Mouse (Mus musculus): ENCODE measurements around the gene Aldh2. TPM values are rescaled to one million over a fixed set of nuclear protein-coding genes. Genes with fewer than 3 reads are reported as not detected.

The Aldh2 gene
- polyA plus RNA-seq, 1 experiment from 2014 or later = 53.3 TPM

DNA sequence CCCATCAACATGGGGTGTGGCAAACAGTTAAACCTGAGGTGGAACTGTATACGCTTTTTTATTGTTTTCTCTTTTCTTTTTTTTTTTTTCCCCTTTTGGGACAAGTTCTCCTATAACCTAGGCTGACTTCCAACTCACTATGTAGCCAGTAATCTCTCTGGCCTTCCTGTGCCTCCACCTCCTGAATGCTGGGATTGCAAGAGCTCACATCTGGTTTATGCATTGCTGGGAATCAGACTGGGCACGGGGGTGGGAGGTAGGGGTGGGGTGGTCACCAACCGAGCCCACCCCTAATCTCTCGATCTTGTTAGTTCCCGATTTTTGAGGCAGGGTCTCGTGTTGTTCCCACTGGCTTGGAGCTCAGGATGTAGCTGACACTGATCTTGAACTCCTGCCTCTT lies 3.7 kb downstream of the Aldh2 start:
- no peak for DNase-seq (ENCODE audit: low spot score, missing footprints)
- 83% methylated on average over 6 of the region's 6 CpGs for WGBS
- Histone ChIP-seq H3K27me3 (ENCODE audit: control insufficient read depth, insufficient read depth, low read length) (no peaks in the 10 kb centered on the region), H3K4me1 (ENCODE audit: control insufficient read depth, insufficient read depth, low read length) (peaks cover 10% of the 10 kb centered on the region; the same call in 1 of the 2 replicates), H3K9me3 (ENCODE audit: control insufficient read depth, low read length) (no peaks in the 10 kb centered on the region), H3K4me2 (no peak overlapping the region), H3K27ac (ENCODE audit: low read depth, low read length) (no peak overlapping the region), H3K9ac (ENCODE audit: low read length) (no peak overlapping the region), H3K4me3 (ENCODE audit: low read depth, low read length) (no peak overlapping the region), H3K36me3 (ENCODE audit: control insufficient read depth, insufficient read depth, low read length) (no peaks in the 10 kb centered on the region)
- ATAC-seq (ENCODE audit: low FRiP score) = no peak

DNA sequence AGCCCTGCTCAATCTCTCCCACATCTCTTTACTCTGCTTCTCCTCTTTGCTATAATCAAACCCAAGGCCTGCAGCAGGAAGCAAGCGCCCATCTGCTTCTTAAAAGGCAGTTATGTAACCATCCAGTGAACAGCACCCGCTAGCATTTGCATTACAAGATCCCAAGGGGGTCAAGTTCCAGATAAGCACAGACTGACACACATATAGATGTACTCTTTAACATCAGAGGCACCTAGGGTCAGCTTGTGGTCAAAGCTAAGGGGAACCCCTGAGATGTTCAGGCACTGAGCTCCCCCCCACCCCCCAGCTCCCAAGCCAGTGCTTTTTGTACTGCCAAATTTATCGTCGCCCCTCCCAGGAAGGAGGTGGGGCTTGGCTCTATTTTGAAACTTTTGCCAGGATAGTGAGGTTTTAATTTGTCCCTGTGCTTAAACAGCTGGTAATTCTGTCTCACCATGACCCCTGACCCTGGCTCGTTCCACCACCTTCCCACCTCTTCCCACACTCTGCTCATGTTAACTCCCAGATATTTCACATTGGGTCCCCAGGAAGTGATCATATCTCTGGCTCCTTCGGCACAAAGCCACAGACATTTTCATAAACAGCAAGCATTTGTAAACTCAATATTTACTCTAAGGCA lies 7.1 kb downstream of the Aldh2 start:
- no peaks in the 10 kb centered on the region for H3K9me3 ChIP-seq (ENCODE audit: control insufficient read depth, low read length)
- no peaks in the 10 kb centered on the region for H3K36me3 ChIP-seq (ENCODE audit: control insufficient read depth, insufficient read depth, low read length)
- DNase-seq (ENCODE audit: low spot score, missing footprints) = peak; percentile 53
- ATAC-seq (ENCODE audit: low FRiP score) = no peak
- no peaks in the 10 kb centered on the region for H3K4me1 ChIP-seq (ENCODE audit: control insufficient read depth, insufficient read depth, low read length)
- WGBS = 79% methylated on average over 6 of the region's 6 CpGs
- no peak overlapping the region for H3K4me3 ChIP-seq (ENCODE audit: low read depth, low read length)
- H3K4me2 ChIP-seq = no peak overlapping the region
- no peak overlapping the region for H3K27ac ChIP-seq (ENCODE audit: low read depth, low read length)
- H3K9ac ChIP-seq (ENCODE audit: low read length) = no peak overlapping the region
- no peaks in the 10 kb centered on the region for H3K27me3 ChIP-seq (ENCODE audit: control insufficient read depth, insufficient read depth, low read length)

DNA sequence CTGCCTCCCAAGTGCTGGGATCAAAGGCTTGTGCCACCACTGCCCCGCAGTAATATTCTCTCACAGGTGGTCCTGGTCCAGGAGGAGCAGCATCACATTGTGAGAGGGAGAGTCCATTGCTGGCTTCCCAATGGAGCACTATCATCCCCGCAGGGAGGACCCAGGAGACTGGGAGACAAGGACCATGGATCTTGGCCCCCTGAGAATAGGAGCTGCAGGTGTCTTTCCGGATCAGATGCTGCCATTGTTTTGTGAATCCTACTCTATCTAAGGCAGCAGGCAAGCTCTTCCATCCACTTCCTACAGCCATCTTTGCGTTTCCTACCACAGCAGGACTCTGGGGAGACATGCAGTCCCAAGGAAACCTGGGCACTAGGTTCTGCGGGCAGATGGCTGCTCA lies 7.9 kb downstream of the Aldh2 start:
- no peaks in the 10 kb centered on the region for H3K4me1 ChIP-seq (ENCODE audit: control insufficient read depth, insufficient read depth, low read length)
- WGBS = 81% methylated on average over 5 of the region's 5 CpGs
- DNase-seq (ENCODE audit: low spot score, missing footprints) = no peak
- no peaks in the 10 kb centered on the region for H3K27me3 ChIP-seq (ENCODE audit: control insufficient read depth, insufficient read depth, low read length)
- no peaks in the 10 kb centered on the region for H3K9me3 ChIP-seq (ENCODE audit: control insufficient read depth, low read length)
- H3K4me2 ChIP-seq = no peak overlapping the region
- no peak for ATAC-seq (ENCODE audit: low FRiP score)
- H3K4me3 ChIP-seq (ENCODE audit: low read depth, low read length) = no peak overlapping the region
- no peak overlapping the region for H3K27ac ChIP-seq (ENCODE audit: low read depth, low read length)
- H3K9ac ChIP-seq (ENCODE audit: low read length) = no peak overlapping the region
- H3K36me3 ChIP-seq (ENCODE audit: control insufficient read depth, insufficient read depth, low read length) = no peaks in the 10 kb centered on the region

DNA sequence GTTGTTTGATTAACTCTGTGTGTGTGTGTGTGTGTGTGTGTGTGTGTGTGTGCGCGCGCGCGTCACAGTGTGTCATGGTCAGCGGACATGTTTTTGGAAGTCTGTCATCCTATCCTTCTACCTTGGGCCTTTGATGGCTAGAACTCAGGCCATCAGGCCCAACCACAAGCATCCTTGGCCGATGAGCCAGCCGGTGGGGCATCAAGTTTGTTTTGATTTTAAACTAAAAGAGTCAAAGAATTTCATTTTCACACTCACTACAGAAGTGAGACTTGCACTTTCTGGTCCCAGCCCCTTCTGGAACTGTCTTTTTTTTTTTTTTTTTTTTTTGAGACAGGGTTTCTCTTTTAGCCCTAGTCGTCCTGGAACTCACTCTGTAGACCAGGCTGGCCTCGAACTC lies 8.6 kb downstream of the Aldh2 start:
- Histone ChIP-seq H3K9ac (ENCODE audit: low read length) (no peak overlapping the region), H3K4me2 (no peak overlapping the region), H3K36me3 (ENCODE audit: control insufficient read depth, insufficient read depth, low read length) (no peaks in the 10 kb centered on the region), H3K27ac (ENCODE audit: low read depth, low read length) (no peak overlapping the region), H3K27me3 (ENCODE audit: control insufficient read depth, insufficient read depth, low read length) (no peaks in the 10 kb centered on the region), H3K4me1 (ENCODE audit: control insufficient read depth, insufficient read depth, low read length) (no peaks in the 10 kb centered on the region), H3K4me3 (ENCODE audit: low read depth, low read length) (no peak overlapping the region), H3K9me3 (ENCODE audit: control insufficient read depth, low read length) (no peaks in the 10 kb centered on the region)
- ATAC-seq (ENCODE audit: low FRiP score) (no peak), DNase-seq (ENCODE audit: low spot score, missing footprints) (no peak)
- WGBS = 94% methylated on average over 10 of the region's 10 CpGs

DNA sequence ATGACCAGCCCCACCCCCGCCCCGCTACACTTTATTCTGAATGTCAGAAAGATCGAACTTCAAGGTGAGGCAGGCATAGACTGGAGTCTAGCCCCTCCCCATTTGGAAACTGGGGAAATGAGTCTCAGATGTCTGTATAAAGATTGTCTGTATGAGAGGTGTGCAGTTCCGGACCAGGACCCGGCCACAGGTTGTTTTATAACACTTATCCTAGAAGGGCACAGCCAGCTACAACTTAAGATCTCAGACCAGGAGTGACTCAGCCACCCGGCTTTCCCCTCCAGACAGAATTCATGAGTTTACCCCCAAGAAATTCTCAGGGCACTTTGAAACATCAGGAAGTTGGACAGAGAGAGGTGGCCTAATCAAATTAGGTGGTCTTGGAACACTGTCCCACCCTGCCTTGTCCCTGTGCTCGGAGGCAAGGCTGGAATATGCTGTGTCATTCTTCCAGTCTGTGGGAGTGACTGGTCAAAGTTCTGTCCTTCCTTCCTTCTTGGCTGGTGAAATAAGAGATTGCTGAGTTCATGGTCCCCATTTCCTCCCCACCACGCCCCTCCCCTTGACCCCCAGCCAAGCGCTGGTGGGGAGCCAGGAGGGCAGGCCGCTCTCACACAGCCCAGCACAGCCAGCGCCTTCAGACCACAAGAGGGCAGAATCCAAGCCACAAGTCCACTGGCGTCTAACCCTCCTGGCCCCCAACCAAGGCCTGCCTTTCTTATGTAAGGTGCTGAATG lies 9.7 kb downstream of the Aldh2 start:
- no peaks in the 10 kb centered on the region for H3K4me1 ChIP-seq (ENCODE audit: control insufficient read depth, insufficient read depth, low read length)
- no peaks in the 10 kb centered on the region for H3K27me3 ChIP-seq (ENCODE audit: control insufficient read depth, insufficient read depth, low read length)
- no peak overlapping the region for H3K27ac ChIP-seq (ENCODE audit: low read depth, low read length)
- ATAC-seq (ENCODE audit: low FRiP score) (no peak), DNase-seq (ENCODE audit: low spot score, missing footprints) (no peak)
- H3K4me2 ChIP-seq = no peak overlapping the region
- H3K4me3 ChIP-seq (ENCODE audit: low read depth, low read length) = no peak overlapping the region
- H3K36me3 ChIP-seq (ENCODE audit: control insufficient read depth, insufficient read depth, low read length) = no peaks in the 10 kb centered on the region
- no peak overlapping the region for H3K9ac ChIP-seq (ENCODE audit: low read length)
- H3K9me3 ChIP-seq (ENCODE audit: control insufficient read depth, low read length) = no peaks in the 10 kb centered on the region
- WGBS = 59% methylated on average over 12 of the region's 12 CpGs

DNA sequence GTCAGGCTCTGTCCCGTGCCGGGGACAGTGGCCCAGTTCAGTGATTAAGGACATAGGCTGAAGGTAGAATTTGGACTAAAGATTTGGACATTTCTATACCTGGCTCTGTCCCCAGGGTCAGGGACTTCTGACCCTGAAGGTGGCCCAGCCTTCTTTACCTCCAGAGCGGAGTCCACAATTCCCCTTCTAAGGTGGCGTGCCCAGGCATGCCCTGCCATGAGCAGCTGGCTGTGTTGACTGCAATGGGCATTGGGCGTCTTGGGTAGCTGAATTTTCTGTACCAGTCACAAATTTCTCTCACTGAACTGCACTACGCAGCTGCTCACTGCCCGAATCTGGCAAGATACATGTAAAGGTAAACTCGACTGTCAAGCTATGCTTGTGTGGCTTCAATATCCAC lies 11.7 kb downstream of the Aldh2 start:
- Histone ChIP-seq H3K27ac (ENCODE audit: low read depth, low read length) (no peak overlapping the region), H3K9me3 (ENCODE audit: control insufficient read depth, low read length) (no peaks in the 10 kb centered on the region), H3K9ac (ENCODE audit: low read length) (no peak overlapping the region), H3K4me3 (ENCODE audit: low read depth, low read length) (no peak overlapping the region), H3K4me1 (ENCODE audit: control insufficient read depth, insufficient read depth, low read length) (no peaks in the 10 kb centered on the region), H3K36me3 (ENCODE audit: control insufficient read depth, insufficient read depth, low read length) (no peaks in the 10 kb centered on the region), H3K27me3 (ENCODE audit: control insufficient read depth, insufficient read depth, low read length) (no peaks in the 10 kb centered on the region), H3K4me2 (no peak overlapping the region)
- 88% methylated on average over 8 of the region's 8 CpGs for WGBS
- no peak for ATAC-seq (ENCODE audit: low FRiP score)
- no peak for DNase-seq (ENCODE audit: low spot score, missing footprints)

DNA sequence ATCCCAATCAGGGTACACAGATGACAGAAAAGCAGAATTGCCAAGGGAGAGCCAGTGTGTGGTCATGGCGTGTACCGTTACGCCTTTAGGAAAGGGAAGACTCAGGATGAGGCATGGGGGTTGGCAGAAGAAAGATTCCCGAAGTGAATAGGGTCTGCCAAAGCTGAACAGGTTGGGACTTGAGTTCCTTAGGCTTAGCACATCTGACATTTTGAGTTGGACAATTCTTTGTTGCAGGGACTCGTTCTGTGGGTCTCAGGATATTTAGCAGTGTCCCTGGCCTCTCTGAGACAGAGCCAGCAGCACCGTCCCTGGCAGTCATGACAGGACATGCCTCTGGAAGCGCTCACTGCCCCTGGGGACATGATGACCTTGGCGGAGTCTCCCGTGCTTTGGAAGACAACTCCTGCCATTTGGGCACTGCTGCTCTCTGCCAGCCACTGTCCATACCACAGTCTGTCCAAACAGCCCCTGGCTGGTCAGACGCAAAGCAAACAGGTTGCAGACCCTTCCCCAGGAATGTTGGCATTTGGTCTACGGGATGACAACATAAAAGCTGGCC lies 16.6 kb downstream of the Aldh2 start:
- Histone ChIP-seq H3K9me3 (ENCODE audit: control insufficient read depth, low read length) (no peaks in the 10 kb centered on the region), H3K27ac (ENCODE audit: low read depth, low read length) (no peak overlapping the region), H3K9ac (ENCODE audit: low read length) (no peak overlapping the region), H3K4me2 (no peak overlapping the region), H3K4me3 (ENCODE audit: low read depth, low read length) (no peak overlapping the region), H3K36me3 (ENCODE audit: control insufficient read depth, insufficient read depth, low read length) (no peaks in the 10 kb centered on the region), H3K27me3 (ENCODE audit: control insufficient read depth, insufficient read depth, low read length) (no peaks in the 10 kb centered on the region), H3K4me1 (ENCODE audit: control insufficient read depth, insufficient read depth, low read length) (no peaks in the 10 kb centered on the region)
- ATAC-seq (ENCODE audit: low FRiP score) (no peak), DNase-seq (ENCODE audit: low spot score, missing footprints) (no peak)
- 88% methylated on average over 11 of the region's 11 CpGs for WGBS

DNA sequence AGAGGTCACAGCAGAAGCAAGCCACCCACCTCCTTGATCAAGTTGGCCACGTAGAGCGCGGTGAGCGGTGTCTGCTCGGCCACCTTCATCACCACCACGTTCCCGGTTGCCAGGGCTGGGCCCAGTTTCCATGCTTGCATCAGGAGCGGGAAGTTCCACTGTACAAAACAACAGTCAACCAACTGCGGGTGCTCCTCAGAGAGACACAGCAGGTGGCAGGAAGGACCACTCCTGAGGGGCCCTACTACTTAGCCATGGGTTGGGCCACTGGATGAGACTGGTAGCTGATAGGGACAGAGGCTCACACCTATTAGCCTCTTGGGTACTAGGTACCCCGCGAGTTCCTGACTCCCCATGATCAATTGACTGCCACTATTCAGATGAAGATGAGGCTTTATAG lies 17.8 kb downstream of the Aldh2 start:
- WGBS = 96% methylated on average over 11 of the region's 11 CpGs

DNA sequence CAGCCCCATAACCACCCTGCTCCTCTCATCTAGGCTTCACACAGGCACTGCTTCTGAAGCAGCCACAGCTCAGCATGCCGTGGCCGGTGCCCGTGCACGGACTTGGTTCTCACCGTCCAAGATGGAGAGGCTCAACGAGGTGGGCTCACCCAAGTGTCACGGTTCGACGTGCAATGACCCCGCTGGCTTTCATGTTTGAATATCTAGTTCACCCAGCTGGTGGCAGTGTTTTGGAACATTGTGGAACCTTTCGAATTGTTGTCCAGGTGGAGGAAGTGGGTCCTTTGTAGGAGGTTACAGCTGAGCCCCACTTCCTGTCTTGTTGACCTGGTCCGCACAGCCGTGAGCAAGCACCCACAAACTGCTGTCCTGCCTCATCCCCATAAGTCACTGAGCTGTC lies 19.5 kb downstream of the Aldh2 start:
- 91% methylated on average over 13 of the region's 13 CpGs for WGBS
- no peak overlapping the region for H3K4me3 ChIP-seq (ENCODE audit: low read depth, low read length)
- H3K27me3 ChIP-seq (ENCODE audit: control insufficient read depth, insufficient read depth, low read length) = no peaks in the 10 kb centered on the region
- no peaks in the 10 kb centered on the region for H3K9me3 ChIP-seq (ENCODE audit: control insufficient read depth, low read length)
- DNase-seq (ENCODE audit: low spot score, missing footprints) (no peak), ATAC-seq (ENCODE audit: low FRiP score) (no peak)
- H3K9ac ChIP-seq (ENCODE audit: low read length) = no peak overlapping the region
- no peaks in the 10 kb centered on the region for H3K36me3 ChIP-seq (ENCODE audit: control insufficient read depth, insufficient read depth, low read length)
- no peak overlapping the region for H3K27ac ChIP-seq (ENCODE audit: low read depth, low read length)
- H3K4me2 ChIP-seq = no peak overlapping the region
- H3K4me1 ChIP-seq (ENCODE audit: control insufficient read depth, insufficient read depth, low read length) = no peaks in the 10 kb centered on the region

More for the DNA sequence above, 17.8 kb downstream of the Aldh2 start:
- no peak for ATAC-seq (ENCODE audit: low FRiP score)
- DNase-seq (ENCODE audit: low spot score, missing footprints) = no peak
- Histone ChIP-seq H3K9me3 (ENCODE audit: control insufficient read depth, low read length) (no peaks in the 10 kb centered on the region), H3K27ac (ENCODE audit: low read depth, low read length) (no peak overlapping the region), H3K36me3 (ENCODE audit: control insufficient read depth, insufficient read depth, low read length) (no peaks in the 10 kb centered on the region), H3K9ac (ENCODE audit: low read length) (no peak overlapping the region), H3K4me2 (no peak overlapping the region), H3K27me3 (ENCODE audit: control insufficient read depth, insufficient read depth, low read length) (no peaks in the 10 kb centered on the region), H3K4me1 (ENCODE audit: control insufficient read depth, insufficient read depth, low read length) (no peaks in the 10 kb centered on the region), H3K4me3 (ENCODE audit: low read depth, low read length) (no peak overlapping the region)

Measured in midbrain, embryonic 11.5 days (tissue).